Mouse (Mus musculus) lung, adult 2 months (tissue): Measurements from ENCODE around the gene Pld2.
"Not testable (repeated sequence)": the region's sequence is repeated elsewhere in the genome, so short reads cannot be mapped to it uniquely, and the experiment has no call there.

Experiments used
- CTCF ChIP-seq: fragments of 200-500 bp; IDR thresholded peaks from 2 replicates; pipeline ENCODE4 v1.5.1; 2011; ENCODE audit warnings: mild to moderate bottlenecking, low read length, control low read depth; ENCODE audit not compliant: insufficient read depth
- POLR2A ChIP-seq: fragments of 200-500 bp; IDR thresholded peaks from 2 replicates; pipeline ENCODE4 v1.6.1; 2011; ENCODE audit warnings: low read depth, mild to moderate bottlenecking, control low read depth, low read length, borderline replicate concordance; ENCODE audit errors: extremely low read depth

GRCm38 (mm10) chr11:70531065-70531464 is 8.8 kb upstream of the Pld2 start:
- not testable (repeated sequence) for TF ChIP-seq CTCF, POLR2A
